Mouse (Mus musculus) cortical plate, adult 2 months (tissue): ENCODE data around the gene Ccdc3.

Source experiments
- CTCF ChIP-seq: fragments of 200-500 bp; IDR thresholded peaks from 2 replicates; pipeline ENCODE4 v1.5.1; 2011; ENCODE audit warnings: mild to moderate bottlenecking, control low read depth, low read length; ENCODE audit not compliant: insufficient read depth; ENCODE audit errors: extremely low read depth
- POLR2A ChIP-seq: fragments of 200-500 bp; IDR thresholded peaks from 2 replicates; pipeline ENCODE4 v1.6.1; 2011; ENCODE audit warnings: mild to moderate bottlenecking, low read length, control low read depth; ENCODE audit not compliant: insufficient read depth; ENCODE audit errors: extremely low read depth

GRCm38 (mm10) chr2:5112785-5113291, 24.7 kb upstream of the Ccdc3 start:
- TF ChIP-seq CTCF = no peak
- no peak for TF ChIP-seq POLR2A
